Mouse (Mus musculus): Measurements from ENCODE around the gene Wscd2.

GRCm38 (mm10) chr5:113590010-113590640 lies 100.0 kb downstream of the Wscd2 start:
- TF ChIP-seq POLR2AphosphoS5 (IDR thresholded peaks at IDR 0.05; ENCODE audit: insufficient replicate concordance, low read depth, low read length), result no peak
- no peak for TF ChIP-seq CTCF (IDR thresholded peaks at IDR 0.05; ENCODE audit: low read depth, low read length)
- TF ChIP-seq GATA1 (IDR thresholded peaks at IDR 0.05; ENCODE audit: borderline replicate concordance, low read length), result no peak
- TF ChIP-seq TAL1 (conservative IDR thresholded peaks at IDR 0.05; ENCODE audit: low read depth, low read length), result no peak
- TF ChIP-seq GATA2 (IDR thresholded peaks at IDR 0.05; ENCODE audit: borderline replicate concordance, low read depth, low read length), result no peak
